Mouse (Mus musculus) liver, embryonic 14.5 days (tissue): ENCODE data around the gene Zfp609.

Source experiments
- CTCF ChIP-seq: IDR thresholded peaks from 2 replicates; pipeline ENCODE4 v1.5.1; 2016; ENCODE audit warnings: antibody characterized with exemption, low read depth, control low read depth
- EP300 ChIP-seq: IDR thresholded peaks from 2 replicates; pipeline ENCODE4 v1.6.1; 2016; ENCODE audit warnings: antibody characterized with exemption, low read depth

DNA sequence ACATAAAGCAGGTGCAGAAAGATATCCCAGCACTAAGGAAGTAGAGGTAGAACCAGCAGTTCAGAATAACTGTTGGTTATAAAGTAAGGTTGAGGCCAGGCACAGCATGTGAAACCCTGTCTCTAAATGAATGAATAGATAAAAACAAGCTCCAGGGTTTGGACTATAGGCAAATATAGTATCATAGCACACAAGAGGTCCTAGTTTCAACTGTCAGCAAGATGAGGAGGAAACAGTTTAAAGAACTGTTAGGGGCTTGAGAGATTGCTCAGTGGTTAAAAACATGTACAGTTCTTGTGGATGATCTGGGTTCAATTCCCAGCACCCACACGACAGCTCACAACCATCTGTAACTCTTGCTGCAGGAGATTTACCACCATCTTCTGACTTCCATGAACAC is 15.6 kb downstream of the Zfp609 start:
- TF ChIP-seq EP300 (no peak), CTCF (no peak)
